Mouse (Mus musculus): ENCODE results near the gene Nup107. TPM values are rescaled to one million over a fixed set of nuclear protein-coding genes. Genes with fewer than 3 reads are reported as not detected.

Nup107 gene
- polyA plus RNA-seq, 1 experiment from 2014 or later: 45.2 TPM

- 96% methylated on average over 17 of the region's 17 CpGs for WGBS
- H3K4me1 ChIP-seq (ENCODE audit: control insufficient read depth, insufficient read depth, low read length): no peaks in the 10 kb centered on the region
- no peak overlapping the region for H3K27ac ChIP-seq (replicated peaks; ENCODE audit: low read depth, low read length)
- no peaks in the 10 kb centered on the region for H3K9me3 ChIP-seq (ENCODE audit: control insufficient read depth, low read length)
- H3K9ac ChIP-seq (replicated peaks; ENCODE audit: low read length): no peak overlapping the region
- ATAC-seq (ENCODE audit: low FRiP score, low TSS enrichment) (no peak), DNase-seq (no peak)
- peaks cover 86% of the 10 kb centered on the region for H3K36me3 ChIP-seq (ENCODE audit: control insufficient read depth, insufficient read depth, low read length)
- H3K4me2 ChIP-seq (ENCODE audit: low read length): no peak overlapping the region
- no peak overlapping the region for H3K4me3 ChIP-seq (replicated peaks; ENCODE audit: low read depth, low read length)
- H3K27me3 ChIP-seq (ENCODE audit: control insufficient read depth, insufficient read depth, low read length): no peaks in the 10 kb centered on the region
Observed at GRCm38 (mm10) chr10:117777501-117778327, 14.8 kb downstream of the Nup107 start.

DNA sequence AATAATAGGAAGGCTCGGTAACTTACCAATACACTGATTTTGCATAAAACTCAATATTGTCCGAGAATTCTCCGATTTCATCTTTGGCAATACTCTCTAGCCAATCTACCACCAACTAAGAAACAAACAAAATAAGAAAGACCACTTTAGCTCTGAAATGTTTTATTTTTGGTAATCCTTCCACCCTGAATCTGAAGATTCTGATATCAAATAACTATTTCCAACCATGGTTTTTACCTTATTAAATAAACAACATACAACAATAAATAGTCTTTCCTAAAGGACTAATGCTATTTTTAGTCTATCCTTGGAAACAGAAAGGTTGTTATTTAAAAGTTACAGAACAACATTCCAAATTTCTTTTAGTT lies 15.4 kb downstream of the Nup107 start:
- no peak for DNase-seq
- no peak for ATAC-seq (ENCODE audit: low FRiP score, low TSS enrichment)
- Histone ChIP-seq H3K4me1 (ENCODE audit: control insufficient read depth, insufficient read depth, low read length) (no peaks in the 10 kb centered on the region), H3K27me3 (ENCODE audit: control insufficient read depth, insufficient read depth, low read length) (no peaks in the 10 kb centered on the region), H3K9me3 (ENCODE audit: control insufficient read depth, low read length) (no peaks in the 10 kb centered on the region), H3K36me3 (ENCODE audit: control insufficient read depth, insufficient read depth, low read length) (peaks cover 87% of the 10 kb centered on the region), H3K4me3 (replicated peaks; ENCODE audit: low read depth, low read length) (no peak overlapping the region), H3K9ac (replicated peaks; ENCODE audit: low read length) (no peak overlapping the region), H3K27ac (replicated peaks; ENCODE audit: low read depth, low read length) (no peak overlapping the region), H3K4me2 (ENCODE audit: low read length) (no peak overlapping the region)
- WGBS: 92% methylated on average over 3 of the region's 3 CpGs

GRCm38 (mm10) chr10:117776281-117777102 lies 16.0 kb downstream of the Nup107 start:
- WGBS: 91% methylated on average over 12 of the region's 12 CpGs
- Histone ChIP-seq H3K4me2 (ENCODE audit: low read length) (no peak overlapping the region), H3K36me3 (ENCODE audit: control insufficient read depth, insufficient read depth, low read length) (peaks cover 86% of the 10 kb centered on the region), H3K27me3 (ENCODE audit: control insufficient read depth, insufficient read depth, low read length) (no peaks in the 10 kb centered on the region), H3K4me1 (ENCODE audit: control insufficient read depth, insufficient read depth, low read length) (no peaks in the 10 kb centered on the region), H3K9ac (replicated peaks; ENCODE audit: low read length) (no peak overlapping the region), H3K9me3 (ENCODE audit: control insufficient read depth, low read length) (no peaks in the 10 kb centered on the region), H3K27ac (replicated peaks; ENCODE audit: low read depth, low read length) (no peak overlapping the region), H3K4me3 (replicated peaks; ENCODE audit: low read depth, low read length) (no peak overlapping the region)
- ATAC-seq (ENCODE audit: low FRiP score, low TSS enrichment) (no peak), DNase-seq (no peak)

DNA sequence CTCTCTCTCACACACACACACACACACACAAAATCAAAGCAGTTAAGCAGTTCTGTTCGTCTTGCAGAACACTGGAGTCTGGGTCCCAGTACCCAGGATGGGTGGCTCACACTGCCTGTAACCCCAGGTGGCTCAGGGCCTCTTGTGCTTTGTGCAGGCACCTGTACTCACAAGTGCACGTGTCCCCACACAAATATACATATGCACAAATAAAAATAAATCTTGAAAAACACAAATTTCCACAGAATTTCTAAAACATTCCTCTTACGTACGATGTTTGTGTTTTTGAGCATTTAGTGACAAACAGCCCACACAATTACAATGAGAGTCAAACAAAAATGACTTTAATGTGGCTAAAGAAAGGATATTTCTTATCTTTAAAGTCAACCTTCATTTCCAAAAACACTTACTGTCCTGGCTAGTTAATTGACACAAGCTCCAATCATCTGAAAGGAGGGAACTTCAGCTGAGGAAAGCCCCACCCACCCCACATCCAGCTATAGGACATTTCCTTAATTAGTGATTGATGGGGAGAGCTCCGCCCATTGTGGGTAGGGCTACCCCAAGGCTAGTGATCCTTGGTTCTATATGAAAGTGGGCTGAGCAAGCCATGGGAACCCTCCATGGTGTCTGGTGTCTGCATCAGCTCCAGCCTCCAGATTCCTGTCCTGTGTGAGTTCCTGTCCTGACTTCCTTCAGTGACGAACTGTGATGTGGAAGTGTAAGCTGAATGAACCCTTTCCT lies 16.9 kb downstream of the Nup107 start:
- Histone ChIP-seq H3K9ac (replicated peaks; ENCODE audit: low read length) (no peak overlapping the region), H3K36me3 (ENCODE audit: control insufficient read depth, insufficient read depth, low read length) (peaks cover 85% of the 10 kb centered on the region), H3K4me3 (replicated peaks; ENCODE audit: low read depth, low read length) (no peak overlapping the region), H3K4me2 (ENCODE audit: low read length) (no peak overlapping the region), H3K27ac (replicated peaks; ENCODE audit: low read depth, low read length) (no peak overlapping the region), H3K9me3 (ENCODE audit: control insufficient read depth, low read length) (no peaks in the 10 kb centered on the region), H3K4me1 (ENCODE audit: control insufficient read depth, insufficient read depth, low read length) (no peaks in the 10 kb centered on the region), H3K27me3 (ENCODE audit: control insufficient read depth, insufficient read depth, low read length) (no peaks in the 10 kb centered on the region)
- ATAC-seq (ENCODE audit: low FRiP score, low TSS enrichment) (no peak), DNase-seq (no peak)
- WGBS: 89% methylated on average over 6 of the region's 6 CpGs

DNA sequence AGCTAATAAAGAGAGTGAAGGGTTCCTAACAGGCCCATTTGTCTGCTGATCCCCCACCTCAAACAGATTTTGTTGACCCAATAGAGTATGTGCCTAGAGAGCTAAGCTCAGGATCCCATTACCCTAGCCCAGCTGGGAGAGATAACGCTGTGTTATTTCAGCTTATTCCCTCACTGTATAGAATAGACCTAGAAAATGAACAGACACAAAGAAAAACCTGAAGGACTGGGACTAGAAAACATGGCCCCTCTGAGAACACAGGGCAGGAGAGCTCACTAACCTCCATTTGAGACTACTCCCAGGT lies 17.7 kb downstream of the Nup107 start:
- Histone ChIP-seq H3K4me2 (ENCODE audit: low read length) (no peak overlapping the region), H3K27ac (replicated peaks; ENCODE audit: low read depth, low read length) (no peak overlapping the region), H3K9ac (replicated peaks; ENCODE audit: low read length) (no peak overlapping the region), H3K27me3 (ENCODE audit: control insufficient read depth, insufficient read depth, low read length) (no peaks in the 10 kb centered on the region), H3K9me3 (ENCODE audit: control insufficient read depth, low read length) (no peaks in the 10 kb centered on the region), H3K4me3 (replicated peaks; ENCODE audit: low read depth, low read length) (no peak overlapping the region), H3K4me1 (ENCODE audit: control insufficient read depth, insufficient read depth, low read length) (no peaks in the 10 kb centered on the region), H3K36me3 (ENCODE audit: control insufficient read depth, insufficient read depth, low read length) (peaks cover 86% of the 10 kb centered on the region)
- no peak for DNase-seq
- ATAC-seq (ENCODE audit: low FRiP score, low TSS enrichment): no peak
- WGBS: 98% methylated on average over 1 of the region's 1 CpGs

DNA sequence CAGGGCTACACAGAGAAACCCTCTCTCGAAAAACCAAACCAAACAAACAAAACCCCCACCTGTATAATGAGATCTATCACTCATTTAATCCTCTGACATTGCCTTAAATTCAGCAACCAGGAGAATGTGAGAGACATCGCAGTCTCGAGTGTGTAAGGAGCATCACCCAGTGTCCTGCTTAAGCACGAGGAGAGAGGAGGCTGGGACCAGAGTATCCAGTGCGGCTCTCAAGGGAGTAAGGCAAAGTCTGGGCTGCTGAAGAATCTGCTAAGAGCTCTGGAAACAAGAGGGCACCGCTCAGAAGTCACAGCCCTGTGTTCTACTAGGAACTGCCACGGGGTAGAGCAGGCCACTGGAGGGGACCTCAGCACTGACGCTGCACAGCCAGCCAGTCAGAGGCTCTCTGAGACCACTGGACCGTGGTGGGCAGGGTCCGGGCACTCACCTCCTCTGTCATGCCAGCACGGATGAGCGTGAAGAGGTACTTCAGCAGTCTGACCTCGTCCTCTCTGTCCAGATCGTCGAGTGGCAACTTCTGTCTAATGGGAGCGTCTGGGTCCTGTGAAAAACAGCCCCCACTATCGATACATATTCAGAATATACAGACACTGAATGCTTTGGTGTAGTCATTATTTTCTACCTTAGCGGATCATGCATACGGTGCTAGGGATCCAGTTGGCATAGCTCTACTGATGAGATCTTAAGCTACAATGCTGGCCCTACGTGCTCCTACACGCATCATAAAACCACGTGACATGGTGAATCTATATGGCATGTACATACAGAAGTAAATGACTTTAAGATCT lies 18.3 kb downstream of the Nup107 start:
- Histone ChIP-seq H3K36me3 (ENCODE audit: control insufficient read depth, insufficient read depth, low read length) (peaks cover 86% of the 10 kb centered on the region), H3K9me3 (ENCODE audit: control insufficient read depth, low read length) (no peaks in the 10 kb centered on the region), H3K4me1 (ENCODE audit: control insufficient read depth, insufficient read depth, low read length) (no peaks in the 10 kb centered on the region), H3K9ac (replicated peaks; ENCODE audit: low read length) (no peak overlapping the region), H3K27ac (replicated peaks; ENCODE audit: low read depth, low read length) (no peak overlapping the region), H3K27me3 (ENCODE audit: control insufficient read depth, insufficient read depth, low read length) (no peaks in the 10 kb centered on the region), H3K4me2 (ENCODE audit: low read length) (no peak overlapping the region), H3K4me3 (replicated peaks; ENCODE audit: low read depth, low read length) (no peak overlapping the region)
- ATAC-seq (ENCODE audit: low FRiP score, low TSS enrichment) (no peak), DNase-seq (no peak)
- 95% methylated on average over 22 of the region's 22 CpGs for WGBS

GRCm38 (mm10) chr10:117773106-117773720 lies 19.3 kb downstream of the Nup107 start:
- ATAC-seq (ENCODE audit: low FRiP score, low TSS enrichment) (no peak), DNase-seq (no peak)
- Histone ChIP-seq H3K27me3 (ENCODE audit: control insufficient read depth, insufficient read depth, low read length) (no peaks in the 10 kb centered on the region), H3K4me2 (ENCODE audit: low read length) (no peak overlapping the region), H3K4me1 (ENCODE audit: control insufficient read depth, insufficient read depth, low read length) (no peaks in the 10 kb centered on the region), H3K9me3 (ENCODE audit: control insufficient read depth, low read length) (no peaks in the 10 kb centered on the region), H3K4me3 (replicated peaks; ENCODE audit: low read depth, low read length) (no peak overlapping the region), H3K27ac (replicated peaks; ENCODE audit: low read depth, low read length) (no peak overlapping the region), H3K36me3 (ENCODE audit: control insufficient read depth, insufficient read depth, low read length) (peaks cover 80% of the 10 kb centered on the region), H3K9ac (replicated peaks; ENCODE audit: low read length) (no peak overlapping the region)
- 96% methylated on average over 7 of the region's 7 CpGs for WGBS
